Mouse (Mus musculus) embryonic facial prominence, embryonic 15.5 days (tissue): ENCODE measurements at regions not wholly inside any gene's neighbourhood (a gene's known extent, or its start where the extent isn't known, plus 50 kb on each side); places are given as distances from the start of the nearest gene placed in this dataset.

ENCODE experiments used
- ATAC-seq: fragments of 200-750 bp; cut with Nextera tagmentation; 2 replicates; pipeline ENCODE4 v1.8.0; 2017; ENCODE audit warnings: low read depth, moderate TSS enrichment; ENCODE audit not compliant: insufficient number of reproducible peaks, low FRiP score, low TSS enrichment
- H3K27ac ChIP-seq: fragments of 300-500 bp; sonication (generic); replicated peaks from 2 replicates; pipeline ENCODE4 v1.5.1; 2015; ENCODE audit warnings: mild to moderate bottlenecking, inconsistent platforms
- H3K27me3 ChIP-seq: fragments of 300-500 bp; sonication (generic); 2 replicates; pipeline ENCODE4 v1.6.1; 2015; ENCODE audit warnings: inconsistent platforms
- H3K36me3 ChIP-seq: fragments of 300-500 bp; sonication (generic); 2 replicates; pipeline ENCODE4 v1.6.1; 2015; ENCODE audit warnings: mild to moderate bottlenecking, inconsistent platforms
- H3K4me1 ChIP-seq: fragments of 300-500 bp; sonication (generic); 2 replicates; pipeline ENCODE4 v1.6.1; 2015; ENCODE audit warnings: inconsistent platforms
- H3K4me2 ChIP-seq: fragments of 300-500 bp; sonication (generic); replicated peaks from 2 replicates; pipeline ENCODE4 v1.6.1; 2015; ENCODE audit warnings: mild to moderate bottlenecking, inconsistent platforms
- H3K4me3 ChIP-seq: fragments of 300-500 bp; sonication (generic); replicated peaks from 2 replicates; pipeline ENCODE4 v1.5.1; 2015; ENCODE audit warnings: mild to moderate bottlenecking, inconsistent platforms
- H3K9ac ChIP-seq: fragments of 300-500 bp; sonication (generic); 2 replicates; pipeline ENCODE4 v1.6.1; 2015; ENCODE audit warnings: inconsistent platforms
- H3K9me3 ChIP-seq: fragments of 300-500 bp; sonication (generic); replicated peaks from 2 replicates; pipeline ENCODE4 v1.6.1; 2016; ENCODE audit warnings: inconsistent platforms
- WGBS: fragments of 180-500 bp; shearing (Covaris S2); methylation state at CpG from one replicate; pipeline ENCODE4 v1.1.7; 2015; 5-methylcytosine and 5-hydroxymethylcytosine counted together

- Histone ChIP-seq H3K9me3 (no peaks in the 10 kb centered on the region), H3K27me3 (no peaks in the 10 kb centered on the region), H3K9ac (no peak overlapping the region), H3K4me2 (no peak overlapping the region), H3K4me3 (no peak overlapping the region), H3K36me3 (no peaks in the 10 kb centered on the region), H3K27ac (no peak overlapping the region), H3K4me1 (no peaks in the 10 kb centered on the region)
- 85% methylated on average over 2 of the region's 2 CpGs for WGBS
- no peak for ATAC-seq
Observed at GRCm38 (mm10) chr5:45025383-45025782, 225.9 kb upstream of the Ldb2 start.

- H3K4me2 ChIP-seq: no peak overlapping the region
- no peak for ATAC-seq
- H3K9me3 ChIP-seq: no peaks in the 10 kb centered on the region
- no peaks in the 10 kb centered on the region for H3K36me3 ChIP-seq
- H3K4me3 ChIP-seq: no peak overlapping the region
- H3K4me1 ChIP-seq: no peaks in the 10 kb centered on the region
- H3K27me3 ChIP-seq: no peaks in the 10 kb centered on the region
- WGBS: 41% methylated on average over 2 of the region's 2 CpGs
- H3K27ac ChIP-seq: no peak overlapping the region
- H3K9ac ChIP-seq: no peak overlapping the region
Observed at GRCm38 (mm10) chr5:45007930-45008329, 208.4 kb upstream of the Ldb2 start.

- no peak overlapping the region for H3K9ac ChIP-seq
- no peak overlapping the region for H3K27ac ChIP-seq
- H3K4me1 ChIP-seq: no peaks in the 10 kb centered on the region
- ATAC-seq: no peak
- H3K36me3 ChIP-seq: no peaks in the 10 kb centered on the region
- no peak overlapping the region for H3K4me2 ChIP-seq
- H3K9me3 ChIP-seq: no peaks in the 10 kb centered on the region
- H3K27me3 ChIP-seq: no peaks in the 10 kb centered on the region
- H3K4me3 ChIP-seq: no peak overlapping the region
Observed at GRCm38 (mm10) chr5:45000996-45001395, 201.5 kb upstream of the Ldb2 start.

- H3K36me3 ChIP-seq: no peaks in the 10 kb centered on the region
- H3K27ac ChIP-seq: no peak overlapping the region
- WGBS: 86% methylated on average over 3 of the region's 3 CpGs
- no peak for ATAC-seq
- no peak overlapping the region for H3K4me3 ChIP-seq
- H3K4me2 ChIP-seq: no peak overlapping the region
- H3K4me1 ChIP-seq: no peaks in the 10 kb centered on the region
- no peaks in the 10 kb centered on the region for H3K27me3 ChIP-seq
- H3K9me3 ChIP-seq: no peaks in the 10 kb centered on the region
- H3K9ac ChIP-seq: no peak overlapping the region
Observed at GRCm38 (mm10) chr5:44999032-44999431, 199.6 kb upstream of the Ldb2 start.

- WGBS: 14% methylated on average over 9 of the region's 9 CpGs
- H3K27ac ChIP-seq: peak overlapping the region; percentile 88
- no peak overlapping the region for H3K9ac ChIP-seq
- H3K36me3 ChIP-seq: no peaks in the 10 kb centered on the region
- no peaks in the 10 kb centered on the region for H3K27me3 ChIP-seq
- ATAC-seq: no peak
- H3K4me1 ChIP-seq: 0 out of 2 replicates have a peak, but pooled peaks cover 12% of the 10 kb centered on the region
- H3K4me2 ChIP-seq: no peak overlapping the region
- H3K4me3 ChIP-seq: no peak overlapping the region
- no peaks in the 10 kb centered on the region for H3K9me3 ChIP-seq
Observed at GRCm38 (mm10) chr5:44975456-44976195, 176.1 kb upstream of the Ldb2 start.

GRCm38 (mm10) chr5:44943023-44943921 is 143.8 kb upstream of the Ldb2 start:
- peak; percentile 78 for ATAC-seq
- H3K27ac ChIP-seq: peak overlapping the region; percentile 63
- 25% methylated on average over 7 of the region's 7 CpGs for WGBS

GRCm38 (mm10) chr5:44942575-44942974 is 143.1 kb upstream of the Ldb2 start:
- WGBS: 41% methylated on average over 2 of the region's 2 CpGs
- ATAC-seq: no peak
- no peak overlapping the region for H3K4me2 ChIP-seq
- no peaks in the 10 kb centered on the region for H3K36me3 ChIP-seq
- H3K9ac ChIP-seq: no peak overlapping the region
- no peaks in the 10 kb centered on the region for H3K9me3 ChIP-seq
- no peak overlapping the region for H3K4me3 ChIP-seq
- H3K4me1 ChIP-seq: peaks cover 16% of the 10 kb centered on the region
- no peaks in the 10 kb centered on the region for H3K27me3 ChIP-seq
- H3K27ac ChIP-seq: peak overlapping the region; percentile 63

More at GRCm38 (mm10) chr5:44943023-44943921, 143.8 kb upstream of the Ldb2 start:
- Histone ChIP-seq H3K9ac (no peak overlapping the region), H3K4me1 (peaks cover 16% of the 10 kb centered on the region), H3K4me3 (no peak overlapping the region), H3K36me3 (no peaks in the 10 kb centered on the region), H3K27me3 (no peaks in the 10 kb centered on the region), H3K9me3 (no peaks in the 10 kb centered on the region), H3K4me2 (no peak overlapping the region)

- H3K9ac ChIP-seq: no peak overlapping the region
- H3K27me3 ChIP-seq: no peaks in the 10 kb centered on the region
- H3K36me3 ChIP-seq: no peaks in the 10 kb centered on the region
- no peaks in the 10 kb centered on the region for H3K9me3 ChIP-seq
- H3K4me1 ChIP-seq: peaks cover 8% of the 10 kb centered on the region; the same call in 1 of the 2 replicates
- H3K27ac ChIP-seq: no peak overlapping the region
- no peak overlapping the region for H3K4me3 ChIP-seq
- 41% methylated on average over 2 of the region's 2 CpGs for WGBS
- no peak for ATAC-seq
- H3K4me2 ChIP-seq: no peak overlapping the region
Observed at GRCm38 (mm10) chr5:44925476-44925875, 126.0 kb upstream of the Ldb2 start.

- Histone ChIP-seq H3K27me3 (no peaks in the 10 kb centered on the region), H3K36me3 (no peaks in the 10 kb centered on the region), H3K27ac (no peak overlapping the region; the same call in 1 of the 2 replicates), H3K4me2 (no peak overlapping the region), H3K4me1 (peaks cover 8% of the 10 kb centered on the region; the same call in 1 of the 2 replicates), H3K9me3 (no peaks in the 10 kb centered on the region), H3K4me3 (no peak overlapping the region), H3K9ac (no peak overlapping the region)
- peak; percentile 39; the same call in 1 of the 2 replicates for ATAC-seq
- 12% methylated on average over 2 of the region's 2 CpGs for WGBS
Observed at GRCm38 (mm10) chr5:44922129-44922775, 122.8 kb upstream of the Ldb2 start.

- Histone ChIP-seq H3K27me3 (no peaks in the 10 kb centered on the region), H3K4me2 (no peak overlapping the region; the same call in 1 of the 2 replicates), H3K9me3 (no peaks in the 10 kb centered on the region), H3K27ac (no peak overlapping the region), H3K4me3 (no peak overlapping the region), H3K36me3 (no peaks in the 10 kb centered on the region), H3K9ac (no peak overlapping the region), H3K4me1 (peaks cover 8% of the 10 kb centered on the region; the same call in 1 of the 2 replicates)
- WGBS: 95% methylated on average over 6 of the region's 6 CpGs
- no peak for ATAC-seq
Observed at GRCm38 (mm10) chr5:44917816-44918213, 118.3 kb upstream of the Ldb2 start.
